Mouse (Mus musculus): Measurements from ENCODE around the gene Coq8b.

The Coq8b gene

GRCm38 (mm10) chr7:27271423-27271822 is 38.6 kb downstream of the Coq8b start:
- DNase-seq (ENCODE audit: low spot score in 2 of 2), result no peak

GRCm38 (mm10) chr7:27273739-27274351 is 41.0 kb downstream of the Coq8b start:
- DNase-seq (ENCODE audit: low spot score in 2 of 2), result peak in 1 of 2 experiments; percentile 41

GRCm38 (mm10) chr7:27274916-27275315 is 42.1 kb downstream of the Coq8b start:
- no peak for DNase-seq (ENCODE audit: low spot score in 2 of 2)

GRCm38 (mm10) chr7:27276021-27276420 is 43.2 kb downstream of the Coq8b start:
- DNase-seq (ENCODE audit: low spot score in 2 of 2), result no peak

GRCm38 (mm10) chr7:27277191-27277590 is 44.4 kb downstream of the Coq8b start:
- DNase-seq (ENCODE audit: low spot score in 2 of 2), result no peak

- DNase-seq (ENCODE audit: low spot score in 2 of 2), result no peak
Measured at GRCm38 (mm10) chr7:27281717-27282116, 48.9 kb downstream of the Coq8b start.

GRCm38 (mm10) chr7:27282225-27282624 is 49.4 kb downstream of the Coq8b start:
- no peak for DNase-seq (ENCODE audit: low spot score in 2 of 2)

GRCm38 (mm10) chr7:27284865-27285697 is 52.3 kb downstream of the Coq8b start:
- peak in 1 of 2 experiments; percentile 42 for DNase-seq (ENCODE audit: low spot score in 2 of 2)

GRCm38 (mm10) chr7:27285698-27286066 is 52.9 kb downstream of the Coq8b start:
- peak in 1 of 2 experiments; percentile 70 for DNase-seq (ENCODE audit: low spot score in 2 of 2)

GRCm38 (mm10) chr7:27288732-27289131 is 55.9 kb downstream of the Coq8b start:
- no peak for DNase-seq (ENCODE audit: low spot score in 2 of 2)

GRCm38 (mm10) chr7:27290555-27290954 is 57.7 kb downstream of the Coq8b start:
- no peak for DNase-seq (ENCODE audit: low spot score in 2 of 2)

GRCm38 (mm10) chr7:27291795-27292466 is 59.1 kb downstream of the Coq8b start:
- DNase-seq (ENCODE audit: low spot score in 2 of 2), result no peak

GRCm38 (mm10) chr7:27295956-27296355 is 63.1 kb downstream of the Coq8b start:
- DNase-seq (ENCODE audit: low spot score in 2 of 2), result no peak

GRCm38 (mm10) chr7:27296518-27296917 is 63.7 kb downstream of the Coq8b start:
- DNase-seq (ENCODE audit: low spot score in 2 of 2), result no peak

GRCm38 (mm10) chr7:27298033-27298610 is 65.3 kb downstream of the Coq8b start:
- no peak for DNase-seq (ENCODE audit: low spot score in 2 of 2)

- DNase-seq (ENCODE audit: low spot score in 2 of 2), result no peak
Measured at GRCm38 (mm10) chr7:27298816-27299215, 66.0 kb downstream of the Coq8b start.

- no peak for DNase-seq (ENCODE audit: low spot score in 2 of 2)
Measured at GRCm38 (mm10) chr7:27300351-27300750, 67.5 kb downstream of the Coq8b start.

GRCm38 (mm10) chr7:27300801-27301200 is 68.0 kb downstream of the Coq8b start:
- no peak for DNase-seq (ENCODE audit: low spot score in 2 of 2)

- DNase-seq (ENCODE audit: low spot score in 2 of 2), result peak; percentile 54 to 80
Measured at GRCm38 (mm10) chr7:27302172-27302571, 69.3 kb downstream of the Coq8b start.

- DNase-seq (ENCODE audit: low spot score in 2 of 2), result no peak
Measured at GRCm38 (mm10) chr7:27305091-27305730, 72.4 kb downstream of the Coq8b start.

All from cerebellum, postnatal 4 days (tissue).